Mouse (Mus musculus): ENCODE results near the gene Prss42.

Prss42 gene

GRCm38 (mm10) chr9:110797866-110798265 is at the start of gene Prss42:
Gene Prss42, plus strand, starts transcription at chr9:110798166.
- no peak for DNase-seq (ENCODE audit: extremely low spot score, low read depth, low spot score)

- DNase-seq (ENCODE audit: extremely low spot score, low read depth, low spot score): no peak
Observed at GRCm38 (mm10) chr9:110748451-110748850, 49.5 kb upstream of the Prss42 start.

DNA sequence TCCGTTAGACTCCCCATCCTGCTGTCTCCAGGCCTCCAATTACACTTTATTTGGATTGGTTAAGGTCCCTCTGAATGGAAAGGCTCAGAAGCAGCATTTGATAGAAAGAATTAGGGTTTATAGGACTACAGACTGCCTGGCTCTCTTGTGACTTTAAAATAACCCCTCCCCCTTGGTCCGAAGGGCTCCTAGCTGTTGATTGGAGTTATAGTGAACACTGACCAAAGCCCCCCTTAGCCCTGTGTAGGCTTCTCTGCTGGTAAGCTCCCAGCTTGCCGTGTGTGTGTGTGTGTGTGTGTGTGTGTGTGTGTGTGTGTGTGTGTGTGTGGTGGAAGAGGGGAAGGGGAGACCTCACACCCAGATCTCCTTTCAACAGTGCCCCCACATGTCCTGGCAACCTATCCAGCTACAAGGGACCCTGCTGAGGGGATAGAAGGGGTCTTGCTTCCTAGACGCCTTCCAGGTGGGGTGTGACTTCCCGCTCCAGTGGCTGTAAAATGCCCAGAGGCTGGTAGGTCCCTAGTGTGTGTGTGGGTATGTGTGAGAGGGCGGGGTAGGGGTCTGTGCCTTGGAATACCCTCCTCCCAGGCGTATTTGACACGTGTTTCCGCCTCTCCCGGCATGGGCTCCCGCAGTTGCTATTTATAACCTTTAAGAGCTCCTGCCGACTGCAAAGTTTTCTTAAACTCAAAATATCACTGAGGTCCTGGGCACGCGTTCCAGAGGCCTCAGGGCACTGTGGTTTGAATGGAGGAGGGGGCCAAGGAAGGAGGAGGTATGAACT is 47.4 kb upstream of the Prss42 start:
- no peak for DNase-seq (ENCODE audit: extremely low spot score, low read depth, low spot score)

DNA sequence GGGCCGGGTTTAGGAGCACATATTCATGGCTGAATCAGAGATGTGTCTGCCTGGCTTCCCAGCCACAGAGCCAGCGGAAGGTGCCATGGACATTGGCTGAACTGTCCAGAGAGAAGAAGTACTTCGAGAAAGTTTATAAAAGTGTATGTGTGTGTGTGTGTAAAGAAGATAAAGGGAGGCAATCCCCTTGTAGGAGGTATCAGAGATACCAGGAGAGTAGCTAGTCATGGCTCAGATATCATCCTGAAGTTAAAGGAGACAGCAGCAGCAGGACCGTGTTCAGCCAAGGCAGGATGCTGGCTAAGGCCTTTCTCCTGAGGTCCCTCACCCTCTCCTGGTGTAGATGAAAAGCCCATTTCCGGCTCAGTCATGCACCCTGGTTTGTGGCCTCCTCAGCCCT is 46.6 kb upstream of the Prss42 start:
- DNase-seq (ENCODE audit: extremely low spot score, low read depth, low spot score): no peak

DNA sequence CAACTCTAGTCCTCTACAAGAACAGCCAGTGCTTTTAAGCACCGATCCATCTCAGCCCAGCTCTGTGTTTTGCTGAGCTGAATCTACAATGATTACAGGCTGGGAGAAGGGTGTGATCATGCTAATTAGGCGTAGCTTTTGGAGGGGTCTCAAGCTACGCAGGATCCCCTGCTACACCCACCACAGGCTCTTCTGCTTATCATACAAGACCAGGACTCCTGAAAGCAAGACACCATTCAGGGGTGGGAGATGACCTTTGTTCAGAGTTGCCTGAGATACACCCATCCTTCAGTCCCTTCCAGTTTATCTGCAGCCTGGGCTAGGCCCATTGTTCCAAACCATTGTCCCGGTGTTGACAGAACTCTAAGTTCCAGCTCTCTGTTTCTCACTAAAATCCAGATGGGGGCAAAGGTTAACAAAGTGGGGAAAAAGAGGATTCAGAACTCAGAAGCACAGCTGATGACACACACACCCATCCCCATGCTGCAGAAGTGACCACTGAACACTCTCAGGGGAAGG is 45.0 kb upstream of the Prss42 start:
- no peak for DNase-seq (ENCODE audit: extremely low spot score, low read depth, low spot score)

DNA sequence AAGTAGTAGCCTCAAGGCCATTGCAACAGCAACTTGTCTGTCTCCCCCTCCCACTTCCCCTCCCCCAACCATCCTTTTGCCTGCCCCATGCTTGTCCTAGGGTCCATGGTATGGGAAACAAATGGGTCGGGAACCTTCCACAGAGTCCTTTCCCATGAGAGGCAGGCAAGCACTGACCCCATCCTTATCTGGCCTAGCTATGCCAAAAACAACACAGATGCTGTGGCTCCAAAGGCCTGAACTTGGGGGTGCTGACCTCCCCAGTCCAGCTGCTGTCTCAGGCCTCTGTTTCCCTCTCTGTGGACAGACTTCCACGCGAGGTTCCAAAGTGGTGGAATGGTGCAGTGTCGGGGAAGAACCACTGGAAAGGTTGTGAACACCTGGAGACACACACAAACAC is 44.2 kb upstream of the Prss42 start:
- DNase-seq (ENCODE audit: extremely low spot score, low read depth, low spot score): no peak

DNA sequence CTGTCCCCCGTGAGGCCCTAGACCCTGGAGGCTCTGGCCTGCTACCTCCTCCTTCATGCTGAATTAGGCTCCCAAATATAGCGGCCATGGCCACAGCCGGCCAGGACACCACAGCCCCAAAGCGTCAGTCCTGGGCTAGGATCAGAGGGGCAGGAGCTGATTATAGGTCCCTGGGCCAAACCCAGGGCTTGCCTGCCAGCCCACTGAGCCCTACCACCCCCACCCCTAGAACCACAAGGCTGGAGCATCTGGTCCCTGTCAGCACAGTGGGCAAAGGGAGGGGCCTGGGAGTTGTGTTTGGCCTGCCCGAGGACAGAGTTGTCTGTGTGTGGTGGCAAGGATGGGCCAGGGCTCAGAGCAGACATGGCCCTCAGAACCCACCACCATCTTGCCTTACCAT is 40.1 kb upstream of the Prss42 start:
- DNase-seq (ENCODE audit: extremely low spot score, low read depth, low spot score): no peak

GRCm38 (mm10) chr9:110758605-110759004 is 39.4 kb upstream of the Prss42 start:
- DNase-seq (ENCODE audit: extremely low spot score, low read depth, low spot score): no peak

- DNase-seq (ENCODE audit: extremely low spot score, low read depth, low spot score): no peak
Observed at GRCm38 (mm10) chr9:110759265-110759664, 38.7 kb upstream of the Prss42 start.

DNA sequence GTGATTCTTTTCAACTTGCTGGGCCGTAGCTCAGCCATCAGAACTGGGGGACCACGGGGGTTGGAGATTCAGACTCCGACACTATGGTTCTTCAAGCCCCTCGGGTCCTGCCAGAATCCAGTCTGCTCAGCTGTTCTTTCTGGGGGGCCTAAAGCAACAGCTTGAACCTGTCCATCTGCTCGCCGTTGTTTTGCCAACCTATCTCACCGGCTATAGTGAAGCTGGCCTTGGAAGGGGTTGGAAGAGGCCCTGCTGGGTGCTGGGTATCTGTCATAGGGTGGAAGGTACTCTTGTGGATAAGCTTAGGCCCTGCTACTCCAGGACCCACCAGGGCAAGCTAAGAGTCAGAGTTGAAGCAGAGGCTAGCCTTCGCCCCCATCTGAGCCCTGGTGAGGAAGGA is 37.1 kb upstream of the Prss42 start:
- no peak for DNase-seq (ENCODE audit: extremely low spot score, low read depth, low spot score)

DNA sequence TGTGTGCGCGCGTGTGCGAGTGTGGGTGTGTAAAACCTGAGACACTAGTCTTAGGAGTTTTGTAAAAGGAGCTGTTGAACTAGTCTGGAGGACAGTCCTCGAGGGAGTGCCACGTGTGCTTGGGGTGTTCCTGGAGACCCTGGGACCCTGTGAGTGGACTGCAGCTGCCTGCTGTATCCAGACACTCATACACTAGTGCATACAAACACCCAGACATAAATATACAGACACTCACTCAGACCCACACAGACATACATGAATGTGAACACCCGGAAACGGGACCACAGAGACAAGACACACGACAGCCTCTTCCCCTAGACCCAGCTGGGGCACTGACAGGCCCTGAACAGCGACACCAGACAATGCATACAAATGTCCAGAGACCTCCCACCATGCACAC is 35.2 kb upstream of the Prss42 start:
- DNase-seq (ENCODE audit: extremely low spot score, low read depth, low spot score): no peak

DNA sequence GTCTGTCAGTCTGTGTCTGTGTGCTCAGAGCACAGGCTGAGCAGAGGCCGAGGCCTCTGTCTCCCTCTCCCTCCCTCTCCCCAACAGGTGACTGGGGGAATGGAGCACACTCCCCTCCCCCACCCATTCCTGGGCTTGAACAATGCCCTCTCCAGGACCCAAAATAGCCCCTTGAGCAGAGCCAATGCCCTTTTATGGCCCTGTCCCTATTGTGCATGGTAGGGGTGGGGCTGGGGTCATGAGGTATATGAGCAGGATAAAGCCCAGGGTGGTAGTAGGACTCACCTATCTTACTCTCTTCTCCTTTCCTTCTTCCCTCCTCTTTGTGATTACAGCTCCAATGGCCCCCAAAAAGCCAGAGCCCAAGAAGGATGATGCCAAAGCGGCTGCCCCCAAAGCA is 34.6 kb upstream of the Prss42 start:
- DNase-seq (ENCODE audit: extremely low spot score, low read depth, low spot score): no peak

DNA sequence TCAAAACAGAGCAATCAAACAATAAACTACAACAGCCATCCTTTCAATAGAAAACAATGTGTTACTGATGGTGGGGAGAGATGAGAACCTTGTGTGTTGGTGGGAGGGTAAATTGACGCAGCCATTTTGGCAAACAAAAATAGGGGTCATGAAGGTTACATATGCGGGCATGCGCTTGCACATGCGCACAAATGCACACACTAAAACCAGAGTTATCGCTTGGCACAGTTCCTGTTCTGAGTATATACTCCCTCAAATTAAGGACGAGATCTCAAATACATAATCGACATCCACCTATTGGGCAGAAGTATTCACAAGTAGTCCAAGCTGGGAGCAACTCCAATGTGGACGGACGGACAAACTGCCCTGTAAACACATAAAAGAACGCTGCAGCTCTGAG is 25.6 kb upstream of the Prss42 start:
- no peak for DNase-seq (ENCODE audit: extremely low spot score, low read depth, low spot score)

GRCm38 (mm10) chr9:110774403-110775268 is 23.3 kb upstream of the Prss42 start:
- DNase-seq (ENCODE audit: extremely low spot score, low read depth, low spot score): no peak

- no peak for DNase-seq (ENCODE audit: extremely low spot score, low read depth, low spot score)
Observed at GRCm38 (mm10) chr9:110775269-110776022, 22.5 kb upstream of the Prss42 start.

GRCm38 (mm10) chr9:110778100-110778499 is 19.9 kb upstream of the Prss42 start:
- no peak for DNase-seq (ENCODE audit: extremely low spot score, low read depth, low spot score)

DNA sequence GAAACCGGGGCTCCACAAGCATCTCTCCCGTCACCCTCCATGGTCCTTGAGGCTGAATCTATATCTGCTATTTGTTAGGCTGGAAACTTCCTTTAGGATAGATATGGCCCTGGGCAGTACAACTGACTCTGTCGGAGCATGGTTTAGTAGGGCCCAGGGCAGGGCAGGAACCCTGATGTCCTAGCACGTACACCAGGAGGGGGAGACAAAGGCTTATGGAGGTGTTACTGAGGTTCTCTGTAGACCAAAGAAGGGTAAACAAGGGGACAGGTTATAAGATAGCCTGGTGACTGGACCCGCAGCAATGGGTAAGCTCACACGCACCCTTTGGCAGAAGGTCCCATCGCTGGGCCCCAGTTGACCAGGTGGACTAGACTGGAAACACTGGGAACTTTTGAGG is 19.4 kb upstream of the Prss42 start:
- DNase-seq (ENCODE audit: extremely low spot score, low read depth, low spot score): no peak

GRCm38 (mm10) chr9:110779242-110779913 is 18.6 kb upstream of the Prss42 start:
- DNase-seq (ENCODE audit: extremely low spot score, low read depth, low spot score): no peak

- peak; percentile 46 for DNase-seq (ENCODE audit: extremely low spot score, low read depth, low spot score)
Observed at GRCm38 (mm10) chr9:110781256-110781721, 16.7 kb upstream of the Prss42 start.

DNA sequence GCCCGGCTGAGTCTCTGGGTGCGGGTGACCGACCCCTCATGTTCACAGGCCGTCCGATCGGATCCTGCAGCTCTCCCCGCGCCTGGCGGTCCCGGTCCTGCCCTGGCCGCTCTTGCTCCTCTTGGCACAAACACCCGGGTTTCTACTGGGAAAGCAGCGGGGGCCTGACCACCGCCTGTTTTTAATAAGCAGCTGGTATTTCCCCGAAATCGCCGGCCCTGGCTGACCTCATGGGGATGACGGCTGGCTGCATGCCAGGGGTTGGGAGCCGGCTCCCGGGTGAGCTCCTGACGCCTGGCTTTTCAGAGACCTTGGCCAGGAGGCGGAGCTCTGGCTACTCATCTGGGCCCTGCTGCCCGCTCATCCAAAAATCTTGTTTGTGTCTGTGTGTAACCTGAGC is 16.2 kb upstream of the Prss42 start:
- DNase-seq (ENCODE audit: extremely low spot score, low read depth, low spot score): no peak

DNA sequence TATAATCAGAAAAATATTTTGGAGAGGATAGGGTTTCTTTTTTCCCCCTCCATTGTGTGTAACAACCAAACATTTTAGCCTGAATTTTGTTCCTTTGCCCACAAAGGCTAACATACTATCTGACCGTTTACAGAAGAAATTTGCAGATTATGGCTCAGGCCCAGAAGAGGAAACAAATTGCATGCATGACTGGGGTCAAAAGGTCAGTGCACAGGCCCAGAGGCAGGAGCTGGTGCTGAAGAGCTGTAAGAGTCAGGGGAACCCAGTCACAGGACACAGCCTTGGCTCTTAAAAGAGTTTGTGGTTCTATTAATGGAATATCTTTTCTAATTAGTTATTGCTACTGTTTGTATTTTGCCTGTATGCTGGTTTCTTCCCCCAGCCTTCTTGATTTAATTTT is 14.4 kb upstream of the Prss42 start:
- no peak for DNase-seq (ENCODE audit: extremely low spot score, low read depth, low spot score)

All from hindlimb bud, embryonic 11.5 days (tissue).